Mouse (Mus musculus): Measurements from ENCODE around the gene Asphd1. TPM values are rescaled to one million over a fixed set of nuclear protein-coding genes. Genes with fewer than 3 reads are reported as not detected.

The Asphd1 gene
- polyA plus RNA-seq, 1 experiment = not detected

DNA sequence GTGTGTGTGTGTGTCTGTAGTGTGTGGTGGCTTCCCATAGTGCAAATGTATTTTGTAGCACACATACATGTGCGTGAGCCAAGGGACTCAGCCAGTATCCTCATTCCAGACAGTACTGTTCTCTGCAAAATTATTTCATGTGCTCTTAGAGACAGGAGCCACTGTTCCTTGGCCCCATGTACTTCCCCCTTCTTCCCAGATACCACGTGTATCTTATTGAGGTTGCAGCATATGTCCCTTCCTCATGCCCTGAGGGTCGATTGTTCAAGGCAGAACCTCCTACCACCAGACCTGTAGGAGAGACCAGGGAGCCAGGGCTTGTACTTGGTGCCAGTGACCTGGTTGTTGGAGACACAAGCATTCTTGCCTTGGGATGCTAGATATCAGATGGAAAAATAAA lies 5.7 kb upstream of the Asphd1 start:
- 47% methylated on average over 3 of the region's 3 CpGs for WGBS
- TF ChIP-seq CTCF (IDR thresholded peaks at IDR 0.05; ENCODE audit: insufficient read depth, low read length) = no peak
- no peak for TF ChIP-seq POLR2A (IDR thresholded peaks at IDR 0.05; ENCODE audit: borderline replicate concordance, extremely low read depth, low read depth, low read length)

DNA sequence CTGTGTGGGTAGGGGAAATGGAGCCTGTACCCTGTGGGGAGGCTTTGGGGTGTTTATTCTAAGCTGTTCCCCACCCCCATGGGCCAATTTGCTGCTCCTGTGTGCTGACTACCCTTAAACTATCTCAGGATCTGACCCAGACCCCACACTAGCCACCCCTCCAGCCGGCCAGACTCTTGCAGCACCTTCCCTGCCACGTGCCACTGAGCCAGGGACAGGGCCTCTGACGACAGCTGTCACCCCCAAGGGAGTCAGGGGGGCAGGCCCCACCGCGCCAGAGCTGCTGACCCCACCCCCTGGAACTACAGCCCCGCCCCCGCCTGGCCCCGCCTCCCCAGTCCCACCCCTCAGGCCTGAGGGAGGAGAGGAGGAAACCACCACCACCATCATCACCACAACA lies 3.3 kb upstream of the Asphd1 start:
- Histone ChIP-seq H3K4me1 (ENCODE audit: control insufficient read depth, insufficient read depth, low read length) (0 out of 2 replicates have a peak, but pooled peaks cover 3% of the 10 kb centered on the region), H3K4me3 (replicated peaks; ENCODE audit: extremely low read depth, low read depth, low read length) (no peak overlapping the region)
- 2% methylated on average over 8 of the region's 8 CpGs for WGBS
- DNase-seq = no peak
- TF ChIP-seq POLR2A (IDR thresholded peaks at IDR 0.05; ENCODE audit: borderline replicate concordance, extremely low read depth, low read depth, low read length) = no peak
- TF ChIP-seq CTCF (IDR thresholded peaks at IDR 0.05; ENCODE audit: insufficient read depth, low read length) = no peak

More for the DNA sequence above, 5.7 kb upstream of the Asphd1 start:
- no peak for DNase-seq
- Histone ChIP-seq H3K4me1 (ENCODE audit: control insufficient read depth, insufficient read depth, low read length) (0 out of 2 replicates have a peak, but pooled peaks cover 2% of the 10 kb centered on the region), H3K4me3 (replicated peaks; ENCODE audit: extremely low read depth, low read depth, low read length) (no peak overlapping the region)

DNA sequence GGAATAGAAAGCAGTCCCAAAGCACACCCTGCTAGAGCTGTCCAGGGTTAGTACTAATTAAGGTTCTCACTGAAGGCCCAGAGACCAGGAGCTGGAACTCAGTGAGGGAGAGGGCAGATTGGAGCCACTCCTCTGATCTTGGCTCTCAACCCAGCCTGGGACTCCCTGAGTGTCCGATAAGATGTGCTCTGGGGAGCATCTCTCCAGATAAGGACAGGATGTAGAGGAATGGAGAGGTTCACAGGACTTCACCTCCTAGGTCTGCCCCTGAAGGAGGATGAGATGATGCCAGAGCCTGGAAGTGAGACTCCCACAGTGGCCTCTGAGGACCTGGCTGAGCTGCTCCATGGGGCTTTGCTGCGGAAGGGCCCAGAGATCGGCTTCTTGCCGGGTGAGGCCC lies 2.4 kb upstream of the Asphd1 start:
- Histone ChIP-seq H3K4me3 (replicated peaks; ENCODE audit: extremely low read depth, low read depth, low read length) (no peak overlapping the region), H3K4me1 (ENCODE audit: control insufficient read depth, insufficient read depth, low read length) (0 out of 2 replicates have a peak, but pooled peaks cover 3% of the 10 kb centered on the region)
- no peak for DNase-seq
- 22% methylated on average over 4 of the region's 4 CpGs for WGBS
- TF ChIP-seq POLR2A (IDR thresholded peaks at IDR 0.05; ENCODE audit: borderline replicate concordance, extremely low read depth, low read depth, low read length) (no peak), CTCF (IDR thresholded peaks at IDR 0.05; ENCODE audit: insufficient read depth, low read length) (no peak)

DNA sequence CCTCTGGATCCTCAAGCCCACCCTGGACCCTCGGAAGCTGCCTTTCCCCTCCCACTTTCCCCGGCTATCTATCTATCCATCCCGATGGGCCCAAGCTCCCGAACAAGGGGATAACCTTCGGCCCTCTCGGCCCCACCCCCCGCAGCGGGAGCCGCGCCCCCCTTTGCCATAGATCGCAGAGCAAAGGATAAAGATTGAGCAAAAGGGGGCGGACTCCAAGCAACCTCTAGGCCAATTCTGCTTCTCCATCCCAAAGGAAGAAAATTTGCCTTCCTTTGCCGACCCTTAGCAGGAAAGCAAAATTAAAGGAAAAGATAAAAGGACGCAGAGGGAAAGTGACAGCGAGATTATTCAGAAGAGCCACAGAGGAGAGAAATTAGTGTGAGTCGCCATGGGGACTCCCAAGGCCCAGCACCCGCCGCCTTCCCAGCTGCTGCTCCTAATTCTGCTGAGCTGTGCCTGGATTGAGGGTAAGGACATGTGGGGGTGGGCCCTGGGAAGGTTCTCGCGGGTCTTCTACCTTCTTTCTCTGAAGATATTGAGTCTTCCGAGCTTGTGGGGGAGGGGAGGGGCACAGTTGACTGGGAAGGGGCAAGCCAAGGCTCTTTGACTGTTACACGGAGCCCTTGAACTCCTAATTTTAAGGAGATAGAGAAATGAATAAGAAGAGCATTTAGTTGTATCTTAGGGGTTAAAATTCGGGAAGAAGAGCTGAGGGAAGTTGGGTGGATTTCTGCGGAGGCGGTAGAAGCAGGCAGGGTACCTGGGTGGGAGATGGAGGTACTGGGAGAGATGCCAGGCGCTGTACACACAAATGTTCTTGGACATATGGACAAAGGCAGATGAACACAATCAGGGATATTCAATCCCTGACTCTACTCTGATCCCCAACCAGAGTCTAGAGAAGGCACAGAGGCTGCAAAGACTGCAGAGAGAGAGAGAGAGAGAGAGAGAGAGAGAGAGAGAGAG lies 1.5 kb upstream of the Asphd1 start:
- no peak for DNase-seq
- Histone ChIP-seq H3K4me3 (replicated peaks; ENCODE audit: extremely low read depth, low read depth, low read length) (no peak overlapping the region), H3K4me1 (ENCODE audit: control insufficient read depth, insufficient read depth, low read length) (0 out of 2 replicates have a peak, but pooled peaks cover 3% of the 10 kb centered on the region)
- WGBS = 6% methylated on average over 26 of the region's 26 CpGs
- TF ChIP-seq POLR2A (IDR thresholded peaks at IDR 0.05; ENCODE audit: borderline replicate concordance, extremely low read depth, low read depth, low read length) (no peak), CTCF (IDR thresholded peaks at IDR 0.05; ENCODE audit: insufficient read depth, low read length) (no peak)

DNA sequence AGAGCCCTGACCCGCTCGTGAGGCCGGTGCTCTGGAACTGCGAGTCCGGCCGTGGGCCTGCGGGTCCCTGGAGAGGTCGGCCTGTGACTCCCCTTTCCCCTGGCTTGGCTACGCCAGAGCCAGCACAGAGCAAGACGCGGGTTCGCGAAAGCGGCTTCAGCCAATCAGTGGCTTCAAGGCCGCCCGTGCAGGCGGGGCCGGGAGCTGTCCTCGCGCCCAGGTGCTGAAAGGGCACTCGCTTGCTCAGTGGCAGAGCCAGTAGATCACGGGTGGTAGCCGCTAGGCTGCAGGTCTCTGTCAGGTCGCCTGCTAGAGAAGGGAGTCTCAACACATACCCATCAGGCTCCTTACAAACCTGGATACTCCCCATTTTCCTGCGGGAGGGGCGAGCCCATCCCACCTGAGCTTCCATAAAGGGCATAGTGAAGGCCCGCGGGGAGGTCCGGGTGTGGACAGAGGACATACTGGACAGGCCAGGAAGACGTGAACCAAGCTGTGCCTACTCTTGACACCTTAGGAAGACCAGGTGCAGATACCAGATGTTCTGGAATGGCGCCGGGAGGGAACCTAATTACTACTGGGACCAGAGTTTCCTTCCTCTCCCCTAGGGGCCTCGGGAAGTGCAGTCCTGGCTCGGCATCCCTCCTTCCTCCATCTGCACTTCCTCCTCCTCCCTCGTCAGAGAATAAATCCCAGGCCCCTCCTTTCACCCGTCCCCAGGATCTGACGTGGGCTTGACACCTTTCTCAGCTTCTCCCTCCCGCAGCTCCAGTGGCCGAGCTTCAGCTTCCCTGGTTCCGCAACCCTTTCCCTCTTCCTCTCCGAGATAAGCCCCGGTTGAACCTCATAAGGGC lies 638 bp upstream of the Asphd1 start, which contains the start of gene Sez6l2:
Gene Sez6l2, plus strand, starts transcription at position 771 of the 854 bp plus-strand sequence.
- 1% methylated on average over 41 of the region's 42 CpGs for WGBS

DNA sequence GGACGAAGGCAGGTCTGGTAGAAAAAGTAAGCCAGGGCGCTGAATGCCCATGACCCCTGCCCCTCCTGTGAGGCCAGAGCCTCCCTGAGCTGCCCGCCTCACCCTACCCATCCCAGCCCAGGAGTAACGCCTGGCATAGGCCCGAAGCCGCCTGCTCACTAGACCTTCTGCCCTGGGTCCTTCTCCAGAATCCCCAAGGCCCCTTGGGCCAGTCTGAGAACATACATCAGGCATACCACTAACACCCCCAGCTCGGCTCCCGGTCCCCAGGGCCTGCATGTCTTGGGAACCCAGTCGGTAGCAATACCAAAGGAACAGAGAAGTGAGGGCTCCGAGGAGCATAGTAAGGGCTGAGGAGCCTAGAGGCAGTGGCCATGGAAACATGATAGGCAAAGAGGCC lies 756 bp downstream of the Asphd1 start:
- 0 out of 2 replicates have a peak, but pooled peaks cover 3% of the 10 kb centered on the region for H3K4me1 ChIP-seq (ENCODE audit: control insufficient read depth, insufficient read depth, low read length)
- no peak overlapping the region for H3K4me3 ChIP-seq (replicated peaks; ENCODE audit: extremely low read depth, low read depth, low read length)
- DNase-seq = no peak
- TF ChIP-seq CTCF (IDR thresholded peaks at IDR 0.05; ENCODE audit: insufficient read depth, low read length) (no peak), POLR2A (IDR thresholded peaks at IDR 0.05; ENCODE audit: borderline replicate concordance, extremely low read depth, low read depth, low read length) (no peak)
- 77% methylated on average over 10 of the region's 10 CpGs for WGBS

More for the DNA sequence above, 638 bp upstream of the Asphd1 start, which contains the start of gene Sez6l2:
- peak; percentile 86 for DNase-seq
- peak within 1 kb of the TSS; percentile 39 for H3K4me3 ChIP-seq (replicated peaks; ENCODE audit: extremely low read depth, low read depth, low read length)
- TF ChIP-seq CTCF (IDR thresholded peaks at IDR 0.05; ENCODE audit: insufficient read depth, low read length) (no peak), POLR2A (IDR thresholded peaks at IDR 0.05; ENCODE audit: borderline replicate concordance, extremely low read depth, low read depth, low read length) (no peak)
- H3K4me1 ChIP-seq (ENCODE audit: control insufficient read depth, insufficient read depth, low read length) = 0 out of 2 replicates have a peak, but pooled peaks cover 3% of the 10 kb centered on the region

DNA sequence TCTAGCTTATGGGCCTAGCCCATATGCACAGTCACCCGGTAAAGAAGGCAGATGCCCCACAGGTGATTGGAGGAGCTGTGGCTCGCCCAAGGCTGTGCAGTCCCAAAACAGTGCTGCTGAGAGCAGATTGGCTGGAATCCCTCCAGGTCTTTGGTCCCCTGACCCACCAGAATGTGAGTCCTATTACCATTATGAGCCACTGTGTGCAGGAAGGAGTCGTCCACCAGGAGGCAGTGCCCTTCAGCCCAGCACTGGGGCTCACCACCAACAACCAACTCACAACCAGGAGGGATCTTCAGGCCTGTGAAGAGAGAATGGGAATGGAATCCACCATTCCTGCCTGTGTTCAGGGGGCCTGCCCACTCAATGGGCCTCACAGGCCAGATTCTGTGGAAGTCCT lies 2.9 kb downstream of the Asphd1 start:
- WGBS = 45% methylated on average over 3 of the region's 3 CpGs
- TF ChIP-seq POLR2A (IDR thresholded peaks at IDR 0.05; ENCODE audit: borderline replicate concordance, extremely low read depth, low read depth, low read length) (no peak), CTCF (IDR thresholded peaks at IDR 0.05; ENCODE audit: insufficient read depth, low read length) (peak; percentile 67)

DNA sequence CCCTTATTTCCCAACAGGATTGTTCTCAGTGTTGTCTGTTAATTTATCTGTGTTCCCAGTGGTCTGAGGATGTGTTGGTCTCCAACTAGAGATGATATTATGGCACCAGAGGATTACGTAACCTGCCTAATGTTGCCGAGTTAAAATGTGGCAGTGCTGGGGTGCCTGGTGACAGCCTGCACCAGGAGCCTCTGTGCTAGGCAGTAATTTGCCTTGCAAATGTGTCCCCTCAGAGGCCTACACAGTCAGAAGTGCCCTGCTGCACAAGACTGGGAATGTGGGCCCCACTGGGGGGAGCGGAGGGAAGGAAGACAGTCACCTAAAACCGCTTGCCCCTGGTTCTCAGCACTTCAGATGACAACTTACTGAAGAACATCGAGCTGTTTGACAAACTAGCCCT lies 7.6 kb downstream of the Asphd1 start:
- no peak overlapping the region for H3K4me3 ChIP-seq (replicated peaks; ENCODE audit: extremely low read depth, low read depth, low read length)
- DNase-seq = no peak
- TF ChIP-seq CTCF (IDR thresholded peaks at IDR 0.05; ENCODE audit: insufficient read depth, low read length) (no peak), POLR2A (IDR thresholded peaks at IDR 0.05; ENCODE audit: borderline replicate concordance, extremely low read depth, low read depth, low read length) (no peak)
- 78% methylated on average over 5 of the region's 5 CpGs for WGBS
- H3K4me1 ChIP-seq (ENCODE audit: control insufficient read depth, insufficient read depth, low read length) = no peaks in the 10 kb centered on the region

More for the DNA sequence above, 2.9 kb downstream of the Asphd1 start:
- Histone ChIP-seq H3K4me3 (replicated peaks; ENCODE audit: extremely low read depth, low read depth, low read length) (no peak overlapping the region), H3K4me1 (ENCODE audit: control insufficient read depth, insufficient read depth, low read length) (0 out of 2 replicates have a peak, but pooled peaks cover 3% of the 10 kb centered on the region)
- DNase-seq = no peak

DNA sequence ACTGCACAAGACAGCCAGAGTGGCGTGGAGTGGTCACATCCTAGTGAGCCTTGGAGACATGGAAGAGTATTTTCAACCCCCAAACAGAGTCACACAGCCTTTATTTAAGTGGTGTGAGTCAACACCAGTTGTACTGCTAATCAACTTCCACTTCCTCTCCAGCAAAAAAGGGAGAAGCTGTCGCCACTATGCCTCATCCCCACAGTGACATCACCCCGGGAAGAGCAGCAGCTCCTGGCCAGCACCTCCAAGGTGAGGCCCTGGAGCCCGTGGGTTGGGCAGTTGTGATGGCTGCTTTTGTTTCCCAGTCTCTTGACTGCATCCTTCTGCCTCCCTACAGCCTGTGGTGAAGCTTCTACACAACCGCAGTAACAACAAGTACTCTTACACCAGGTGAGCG lies 8.2 kb downstream of the Asphd1 start:
- no peaks in the 10 kb centered on the region for H3K4me1 ChIP-seq (ENCODE audit: control insufficient read depth, insufficient read depth, low read length)
- TF ChIP-seq POLR2A (IDR thresholded peaks at IDR 0.05; ENCODE audit: borderline replicate concordance, extremely low read depth, low read depth, low read length) (no peak), CTCF (IDR thresholded peaks at IDR 0.05; ENCODE audit: insufficient read depth, low read length) (no peak)
- H3K4me3 ChIP-seq (replicated peaks; ENCODE audit: extremely low read depth, low read depth, low read length) = no peak overlapping the region
- 55% methylated on average over 6 of the region's 6 CpGs for WGBS
- DNase-seq = no peak
